Mouse (Mus musculus): ENCODE data around the gene Tvp23a. TPM values are rescaled to one million over a fixed set of nuclear protein-coding genes. Genes with fewer than 3 reads are reported as not detected.

Tvp23a gene
- polyA plus RNA-seq, 1 experiment from 2014 or later, result 0.60 TPM

DNA sequence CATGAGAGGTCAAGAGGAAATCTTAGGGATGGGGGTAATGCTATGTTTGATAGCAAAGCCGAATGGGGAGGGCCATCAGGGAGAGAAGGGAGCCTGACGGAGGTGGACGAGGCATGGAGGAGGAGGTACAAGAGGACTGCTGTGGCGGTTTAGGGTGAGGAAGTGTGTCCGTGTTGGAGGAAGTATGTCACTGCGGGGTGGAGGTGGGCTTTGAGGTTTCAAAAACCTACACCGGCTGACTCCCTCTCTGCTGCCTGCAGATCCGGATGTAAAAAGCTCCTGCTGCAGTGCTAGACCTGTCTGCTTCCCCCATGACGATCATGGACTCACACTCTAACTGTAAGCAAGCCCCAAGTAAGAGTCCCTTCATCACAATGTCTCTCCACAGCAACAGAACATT lies 54.6 kb downstream of the Tvp23a start:
- Histone ChIP-seq H3K9me3 (replicated peaks) (no peaks in the 10 kb centered on the region), H3K4me1 (replicated peaks) (peaks cover 12% of the 10 kb centered on the region), H3K27me3 (peaks cover 22% of the 10 kb centered on the region), H3K4me3 (replicated peaks) (no peak overlapping the region), H3K27ac (replicated peaks) (no peak overlapping the region), H3K9ac (no peak overlapping the region), H3K36me3 (replicated peaks) (no peaks in the 10 kb centered on the region), H3K4me2 (no peak overlapping the region)
- WGBS (ENCODE audit: insufficient replicate concordance), result 31% methylated on average over 9 of the region's 9 CpGs
- no peak for ATAC-seq (ENCODE audit: insufficient read depth)

DNA sequence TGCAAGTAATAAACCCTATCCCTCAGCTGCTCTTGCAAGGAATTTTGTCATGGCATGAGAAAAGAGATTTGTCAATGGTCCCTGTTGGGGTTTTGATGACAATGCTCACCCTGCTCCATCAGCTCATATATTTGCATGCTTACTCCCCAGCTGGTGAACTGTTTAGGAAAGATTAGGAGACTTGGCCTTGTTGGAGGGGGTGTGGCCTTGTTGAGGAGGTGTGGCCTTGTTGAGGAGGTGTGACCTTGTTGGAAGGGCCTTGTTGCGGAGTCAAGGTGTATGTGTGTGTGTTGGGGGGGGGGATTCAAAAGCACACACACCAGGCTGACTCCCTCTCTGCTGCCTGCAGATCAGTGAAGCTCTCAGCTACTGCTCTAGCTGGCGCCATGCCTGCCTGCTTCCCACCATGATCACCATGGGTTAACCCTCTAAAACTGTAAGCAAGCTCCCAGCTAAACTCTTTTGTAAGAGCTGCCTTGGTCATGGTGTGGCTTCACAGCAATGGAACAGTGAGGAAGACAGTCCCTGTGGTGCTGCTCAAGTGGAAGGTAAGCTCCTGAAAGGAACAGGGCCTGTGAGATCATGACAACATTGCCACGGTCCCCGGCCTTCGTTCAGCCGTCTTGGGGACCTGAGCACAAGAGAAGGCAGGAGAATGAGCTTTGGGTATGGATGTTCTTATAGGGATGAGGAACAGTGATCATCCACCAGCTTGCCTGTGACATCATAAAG lies 58.4 kb downstream of the Tvp23a start:
- no peak overlapping the region for H3K9ac ChIP-seq
- WGBS (ENCODE audit: insufficient replicate concordance), result 80% methylated on average over 6 of the region's 6 CpGs
- H3K36me3 ChIP-seq (replicated peaks), result no peaks in the 10 kb centered on the region
- ATAC-seq (ENCODE audit: insufficient read depth), result no peak
- H3K27me3 ChIP-seq, result peaks cover 8% of the 10 kb centered on the region; the same call in 1 of the 2 replicates
- H3K4me3 ChIP-seq (replicated peaks), result no peak overlapping the region
- peaks cover 31% of the 10 kb centered on the region for H3K4me1 ChIP-seq (replicated peaks)
- H3K27ac ChIP-seq (replicated peaks), result no peak overlapping the region
- no peaks in the 10 kb centered on the region for H3K9me3 ChIP-seq (replicated peaks)
- H3K4me2 ChIP-seq, result no peak overlapping the region

DNA sequence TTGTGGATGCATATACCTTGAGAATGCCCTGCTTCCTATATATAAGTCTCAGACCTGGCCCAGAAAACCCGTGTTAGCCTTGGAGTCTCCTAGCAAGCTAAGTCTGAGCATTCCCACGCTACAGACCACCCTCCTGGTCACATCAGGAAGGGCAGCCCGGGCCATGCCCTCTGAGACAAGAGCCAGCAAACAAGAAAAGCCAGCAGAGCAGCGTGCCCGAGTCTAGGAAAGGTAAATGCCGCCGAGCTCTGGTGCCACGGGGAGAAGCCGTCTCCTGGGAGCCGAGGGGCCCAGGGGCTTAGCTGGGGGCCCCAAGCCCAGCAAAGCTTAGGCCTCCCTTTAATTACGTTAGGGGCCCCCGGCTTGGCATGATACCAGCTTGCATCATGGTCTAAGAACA lies 61.9 kb downstream of the Tvp23a start:
- no peak overlapping the region for H3K4me3 ChIP-seq (replicated peaks)
- H3K4me2 ChIP-seq, result peak overlapping the region; percentile 72
- no peak for ATAC-seq (ENCODE audit: insufficient read depth)
- WGBS (ENCODE audit: insufficient replicate concordance), result 80% methylated on average over 12 of the region's 12 CpGs
- peaks cover 26% of the 10 kb centered on the region; the same call in 1 of the 2 replicates for H3K27me3 ChIP-seq
- no peaks in the 10 kb centered on the region for H3K9me3 ChIP-seq (replicated peaks)
- H3K36me3 ChIP-seq (replicated peaks), result no peaks in the 10 kb centered on the region
- no peak overlapping the region for H3K9ac ChIP-seq
- peaks cover 39% of the 10 kb centered on the region for H3K4me1 ChIP-seq (replicated peaks)
- H3K27ac ChIP-seq (replicated peaks), result peak overlapping the region; percentile 90; the same call in 1 of the 2 replicates

DNA sequence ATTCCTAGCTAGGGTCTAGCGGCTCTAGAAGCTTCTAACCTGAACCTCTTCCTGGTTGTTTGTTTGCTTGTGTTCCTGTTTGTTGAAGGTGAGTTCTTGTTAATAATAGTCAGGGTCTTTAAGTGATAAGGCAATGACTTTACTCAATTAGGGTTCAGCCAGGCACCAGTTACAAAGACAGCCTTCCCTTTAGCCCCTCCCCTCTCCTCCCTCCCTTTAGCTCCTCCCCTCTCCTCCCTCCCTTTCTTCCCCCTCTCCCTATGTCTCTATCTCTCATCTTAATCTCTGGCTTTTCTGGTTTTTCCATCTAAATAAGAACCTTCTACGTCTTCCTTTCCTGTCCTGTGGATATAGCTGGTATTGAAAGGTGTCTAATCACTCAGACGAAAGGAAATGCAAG lies 62.6 kb downstream of the Tvp23a start:
- peak; percentile 83 for ATAC-seq (ENCODE audit: insufficient read depth)
- Histone ChIP-seq H3K4me2 (peak overlapping the region; percentile 72), H3K4me3 (replicated peaks) (peak overlapping the region; percentile 44), H3K27me3 (peaks cover 27% of the 10 kb centered on the region; the same call in 1 of the 2 replicates), H3K9ac (no peak overlapping the region), H3K4me1 (replicated peaks) (peaks cover 39% of the 10 kb centered on the region), H3K9me3 (replicated peaks) (no peaks in the 10 kb centered on the region), H3K36me3 (replicated peaks) (no peaks in the 10 kb centered on the region), H3K27ac (replicated peaks) (peak overlapping the region; percentile 90)
- 30% methylated on average over 3 of the region's 3 CpGs for WGBS (ENCODE audit: insufficient replicate concordance)

DNA sequence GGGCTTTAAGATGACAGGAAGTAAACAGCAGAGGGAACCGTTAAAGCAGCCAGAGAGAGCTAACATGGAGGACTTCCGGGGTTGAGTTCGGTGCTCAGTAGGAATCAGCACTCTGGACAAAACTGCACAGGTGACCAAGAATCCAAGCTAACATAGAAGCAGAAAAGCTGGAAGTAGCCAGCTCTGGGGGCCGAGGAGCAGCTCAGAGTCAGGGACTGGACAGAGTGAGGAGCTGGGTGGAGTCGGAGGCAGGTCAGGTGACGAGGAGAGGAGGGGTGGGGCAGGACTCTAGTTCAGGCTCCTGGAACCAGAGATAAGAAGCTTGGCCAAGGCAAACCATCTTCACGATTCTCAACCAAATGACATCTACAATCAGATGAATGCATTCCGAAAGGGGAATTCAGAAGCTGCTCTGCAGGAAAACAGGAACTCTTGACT lies 63.1 kb downstream of the Tvp23a start:
- WGBS (ENCODE audit: insufficient replicate concordance), result 7% methylated on average over 8 of the region's 8 CpGs

DNA sequence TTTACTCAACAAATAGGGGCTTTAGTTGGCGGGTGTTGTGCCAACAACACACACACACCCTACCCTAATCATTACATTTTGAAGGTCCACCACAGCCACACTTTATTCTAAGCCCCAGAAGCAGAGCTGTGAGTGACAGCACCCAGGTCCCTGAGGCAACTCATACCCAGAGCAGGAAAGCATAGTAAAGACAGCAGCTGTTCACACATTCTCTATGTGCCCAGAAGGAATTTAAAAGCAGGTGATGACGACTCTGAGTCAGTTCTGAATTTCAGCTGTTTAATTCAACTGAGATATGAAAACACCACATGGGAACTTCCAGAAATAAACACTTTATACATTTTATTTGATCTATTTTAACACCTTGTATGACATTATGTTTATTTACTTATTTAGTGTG lies 67.6 kb downstream of the Tvp23a start:
- Histone ChIP-seq H3K36me3 (replicated peaks) (no peaks in the 10 kb centered on the region), H3K27ac (replicated peaks) (no peak overlapping the region), H3K4me2 (no peak overlapping the region), H3K9ac (no peak overlapping the region), H3K4me1 (replicated peaks) (peaks cover 15% of the 10 kb centered on the region), H3K27me3 (peaks cover 35% of the 10 kb centered on the region; the same call in 1 of the 2 replicates), H3K9me3 (replicated peaks) (no peaks in the 10 kb centered on the region), H3K4me3 (replicated peaks) (no peak overlapping the region)
- no peak for ATAC-seq (ENCODE audit: insufficient read depth)
- WGBS (ENCODE audit: insufficient replicate concordance), result 50% methylated on average over 2 of the region's 2 CpGs

More for the DNA sequence above, 63.1 kb downstream of the Tvp23a start:
- Histone ChIP-seq H3K9ac (peak overlapping the region; percentile 48), H3K27me3 (peaks cover 32% of the 10 kb centered on the region; the same call in 1 of the 2 replicates), H3K36me3 (replicated peaks) (no peaks in the 10 kb centered on the region), H3K9me3 (replicated peaks) (no peaks in the 10 kb centered on the region), H3K27ac (replicated peaks) (peak overlapping the region; percentile 90), H3K4me1 (replicated peaks) (peaks cover 39% of the 10 kb centered on the region), H3K4me3 (replicated peaks) (peak overlapping the region; percentile 44), H3K4me2 (peak overlapping the region; percentile 72)
- ATAC-seq (ENCODE audit: insufficient read depth), result peak; percentile 100

DNA sequence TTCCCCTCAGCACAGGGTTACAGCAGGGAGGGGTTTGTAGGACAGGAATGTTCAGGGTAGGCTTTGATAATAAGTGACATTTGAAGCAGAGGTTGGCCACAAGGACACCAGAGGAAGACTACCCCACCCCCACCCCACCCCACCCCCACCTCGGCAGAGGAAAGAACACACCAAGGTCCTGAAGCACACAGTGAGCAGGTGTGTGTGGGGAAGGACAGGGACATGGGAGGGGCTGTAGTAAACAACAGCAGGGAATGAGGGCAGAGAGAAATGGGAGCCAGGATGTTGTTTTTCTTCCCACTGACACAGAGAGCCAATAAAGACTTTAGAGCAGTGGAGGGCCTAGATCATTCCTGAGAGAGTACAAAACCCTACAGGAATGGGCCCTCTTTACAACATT lies 69.9 kb downstream of the Tvp23a start:
- no peak for ATAC-seq (ENCODE audit: insufficient read depth)
- WGBS (ENCODE audit: insufficient replicate concordance), result 16% methylated on average over 1 of the region's 1 CpGs
- no peaks in the 10 kb centered on the region for H3K36me3 ChIP-seq (replicated peaks)
- H3K4me1 ChIP-seq (replicated peaks), result no peaks in the 10 kb centered on the region
- H3K27ac ChIP-seq (replicated peaks), result no peak overlapping the region
- H3K9me3 ChIP-seq (replicated peaks), result no peaks in the 10 kb centered on the region
- H3K27me3 ChIP-seq, result peaks cover 31% of the 10 kb centered on the region; the same call in 1 of the 2 replicates
- H3K4me3 ChIP-seq (replicated peaks), result no peak overlapping the region
- H3K9ac ChIP-seq, result no peak overlapping the region
- no peak overlapping the region for H3K4me2 ChIP-seq

DNA sequence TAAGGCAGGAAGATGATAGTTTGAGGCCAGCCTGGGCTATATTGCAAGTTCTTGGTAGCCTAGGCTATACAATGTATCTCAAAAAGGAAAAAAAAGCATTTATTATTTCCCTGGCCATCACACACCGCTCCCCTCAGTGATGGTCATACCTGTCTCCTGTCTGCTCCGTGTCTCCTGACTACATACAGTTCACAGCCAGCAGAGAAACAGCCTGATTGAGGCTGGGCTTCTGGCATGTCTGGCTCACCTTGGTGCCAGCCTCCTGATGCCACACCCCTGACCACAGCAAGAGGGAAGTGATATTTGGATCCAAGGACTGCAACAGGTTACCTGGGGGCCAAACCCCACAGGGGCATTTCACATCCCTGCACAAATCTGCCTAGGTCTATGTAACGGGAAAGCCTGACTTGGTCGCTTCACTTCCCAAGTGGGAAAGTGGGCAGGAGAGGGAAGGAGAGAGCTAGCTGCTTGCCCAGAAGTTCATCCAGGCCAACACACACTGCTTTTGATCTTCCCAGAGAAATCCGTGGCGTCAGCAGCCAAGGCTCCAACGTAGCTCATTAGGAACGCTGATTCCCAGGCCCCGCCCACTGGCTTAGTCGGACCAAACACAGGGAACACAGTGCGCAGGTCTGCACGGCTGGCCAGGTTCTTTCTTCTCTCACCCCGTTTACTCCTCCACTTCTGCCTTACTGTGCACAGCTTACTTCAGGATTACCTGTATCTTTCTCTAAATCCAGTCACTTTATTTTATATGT lies 72.7 kb downstream of the Tvp23a start:
- Histone ChIP-seq H3K36me3 (replicated peaks) (no peaks in the 10 kb centered on the region), H3K27ac (replicated peaks) (no peak overlapping the region), H3K4me1 (replicated peaks) (no peaks in the 10 kb centered on the region), H3K9ac (no peak overlapping the region), H3K4me3 (replicated peaks) (no peak overlapping the region), H3K4me2 (peak overlapping the region; percentile 36; the same call in 1 of the 2 replicates), H3K27me3 (peaks cover 14% of the 10 kb centered on the region; the same call in 1 of the 2 replicates), H3K9me3 (replicated peaks) (no peaks in the 10 kb centered on the region)
- 32% methylated on average over 13 of the region's 13 CpGs for WGBS (ENCODE audit: insufficient replicate concordance)
- ATAC-seq (ENCODE audit: insufficient read depth), result no peak

DNA sequence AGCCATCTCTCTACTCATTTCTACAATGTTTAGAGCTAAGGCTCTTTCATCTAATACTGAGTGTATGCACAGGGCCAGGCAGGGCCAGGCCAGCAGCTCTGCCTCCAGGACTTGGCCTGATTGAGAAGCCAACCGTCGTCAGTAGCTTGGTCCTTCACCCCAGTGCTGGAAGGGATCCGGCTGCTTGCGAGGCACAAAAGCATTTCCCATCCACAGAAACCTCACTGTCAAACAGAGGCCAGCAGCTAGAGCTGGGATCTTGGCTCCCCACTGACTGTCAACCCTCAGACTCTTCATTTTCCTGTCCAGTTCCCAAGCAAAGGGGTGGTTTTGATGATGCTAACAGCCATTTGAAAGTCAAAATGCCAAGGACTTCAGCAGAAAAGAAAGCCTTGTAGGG lies 74.8 kb downstream of the Tvp23a start:
- WGBS (ENCODE audit: insufficient replicate concordance), result 68% methylated on average over 4 of the region's 4 CpGs
- Histone ChIP-seq H3K27me3 (no peaks in the 10 kb centered on the region), H3K9ac (no peak overlapping the region), H3K27ac (replicated peaks) (no peak overlapping the region), H3K4me3 (replicated peaks) (no peak overlapping the region), H3K4me1 (replicated peaks) (no peaks in the 10 kb centered on the region), H3K4me2 (no peak overlapping the region), H3K9me3 (replicated peaks) (no peaks in the 10 kb centered on the region), H3K36me3 (replicated peaks) (no peaks in the 10 kb centered on the region)
- no peak for ATAC-seq (ENCODE audit: insufficient read depth)
